Mouse (Mus musculus) right cerebral cortex, postnatal 4 days (tissue): Measurements from ENCODE around the gene Arr3.
A peak's percentile ranks its signal among the peaks of the same experiment; 100 is the strongest.

Experiments
- DNase-seq: peaks from one replicate; pipeline ENCODE4 v3.0.0-alpha.2; 2022

Arr3 gene

GRCm38 (mm10) chrX:100605314-100605713 lies at the start of gene Arr3:
Gene Arr3, plus strand, starts transcription at chrX:100605497.
- no peak for DNase-seq

- DNase-seq: no peak
Observed at GRCm38 (mm10) chrX:100556026-100556425, 49.3 kb upstream of the Arr3 start.

GRCm38 (mm10) chrX:100565696-100566095 lies 39.6 kb upstream of the Arr3 start:
- no peak for DNase-seq

- DNase-seq: no peak
Observed at GRCm38 (mm10) chrX:100571951-100572350, 33.3 kb upstream of the Arr3 start, which contains the start of gene Awat1. Gene Awat1, plus strand, starts transcription at chrX:100572251.

- no peak for DNase-seq
Observed at GRCm38 (mm10) chrX:100594791-100595190, 10.5 kb upstream of the Arr3 start, which contains the start of gene P2ry4. Gene P2ry4, minus strand, starts transcription at chrX:100594869.

- DNase-seq: peak; percentile 43
Observed at GRCm38 (mm10) chrX:100597439-100597838, 7.9 kb upstream of the Arr3 start.

- DNase-seq: no peak
Observed at GRCm38 (mm10) chrX:100599755-100600154, 5.5 kb upstream of the Arr3 start.

GRCm38 (mm10) chrX:100618488-100618887 lies 13.2 kb downstream of the Arr3 start:
- no peak for DNase-seq

GRCm38 (mm10) chrX:100621366-100621765 lies 16.1 kb downstream of the Arr3 start:
- DNase-seq: no peak

GRCm38 (mm10) chrX:100624242-100624641 lies 18.9 kb downstream of the Arr3 start:
- no peak for DNase-seq

GRCm38 (mm10) chrX:100625146-100625545 lies 19.8 kb downstream of the Arr3 start:
- no peak for DNase-seq

GRCm38 (mm10) chrX:100625546-100625801 lies 20.2 kb downstream of the Arr3 start, which contains the start of gene Kif4:
Gene Kif4, plus strand, starts transcription at chrX:100625737.
- no peak for DNase-seq

- peak; percentile 79 for DNase-seq
Observed at GRCm38 (mm10) chrX:100625802-100626793, 20.8 kb downstream of the Arr3 start, which contains the start of gene Pdzd11. Gene Pdzd11, minus strand, starts transcription at chrX:100626568.

- no peak for DNase-seq
Observed at GRCm38 (mm10) chrX:100629076-100629475, 23.8 kb downstream of the Arr3 start.

- no peak for DNase-seq
Observed at GRCm38 (mm10) chrX:100638477-100638876, 33.2 kb downstream of the Arr3 start.

GRCm38 (mm10) chrX:100652848-100653247 lies 47.6 kb downstream of the Arr3 start:
- DNase-seq: no peak

GRCm38 (mm10) chrX:100664825-100665224 lies 59.5 kb downstream of the Arr3 start:
- no peak for DNase-seq
